2 mouse cellular contexts compared by ENCODE assay signal in the genomic region with DNA sequence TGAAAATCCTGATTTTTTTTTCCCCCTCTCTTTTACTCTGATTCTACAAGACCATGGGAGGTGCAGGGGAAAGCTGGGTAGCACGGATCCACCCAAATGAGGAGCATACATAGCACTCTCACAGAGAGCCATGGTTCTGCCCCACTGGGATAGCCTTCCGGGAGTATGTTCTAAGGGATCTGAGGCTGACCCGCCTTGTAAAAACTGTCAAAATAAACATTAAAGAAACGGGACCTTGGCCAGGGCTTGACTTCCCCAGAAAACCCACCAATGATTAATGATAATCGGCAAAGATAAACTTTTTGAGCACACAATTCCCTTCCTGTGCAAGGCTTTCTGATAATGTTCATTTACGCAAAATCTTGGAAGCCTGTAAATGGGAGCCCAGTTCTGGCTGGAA. TPM values are rescaled to one million over a fixed set of nuclear protein-coding genes. Genes with fewer than 3 reads are reported as not detected.
"Had no signal": no experiment of that assay in that cellular context is flagged by ENCODE, and none has a peak within 500 bp of the region (broad histone marks: within the 10 kb centered on the region; RNA-seq: fewer than 3 reads in every experiment).

No protein-coding gene starts in this region.

RNA-seq across cellular contexts. Expression of gene Sytl3, which starts 1.7 kb away (rescaled TPM):
- total RNA-seq: midbrain, postnatal 0 days had no signal
- polyA plus RNA-seq: limb, embryonic 12.5 days had no signal
